Mouse (Mus musculus) ES-E14 (cell line): ENCODE data around the gene Gm49601.

Source experiments
- HCFC1 ChIP-seq: IDR thresholded peaks from 2 replicates; pipeline ENCODE4 v1.6.1; 2012; ENCODE audit warnings: low read length, inconsistent platforms, borderline replicate concordance; ENCODE audit not compliant: insufficient read depth
- MAFK ChIP-seq: IDR thresholded peaks from 2 replicates; pipeline ENCODE4 v1.6.1; 2014; ENCODE audit warnings: mild to moderate bottlenecking, low read depth, low read length, inconsistent platforms; ENCODE audit not compliant: insufficient read depth

- TF ChIP-seq HCFC1 = no peak
- TF ChIP-seq MAFK = no peak
Measured at GRCm38 (mm10) chr16:18586076-18586905, 39.9 kb downstream of the Gm49601 start.
